Mouse (Mus musculus) heart, embryonic 11.5 days (tissue): ENCODE measurements around the gene Gm20532. TPM values are rescaled to one million over a fixed set of nuclear protein-coding genes. Genes with fewer than 3 reads are reported as not detected.

Source experiments
- ATAC-seq: fragments of 200-750 bp; cut with Nextera tagmentation; replicated peaks from 2 replicates; pipeline ENCODE4 v1.8.0; 2017; ENCODE audit warnings: moderate library complexity; ENCODE audit not compliant: insufficient number of reproducible peaks, low FRiP score, low TSS enrichment
- H3K27ac ChIP-seq: fragments of 300-500 bp; sonication (generic); 2 replicates; pipeline ENCODE4 v1.5.1; 2014; ENCODE audit warnings: mild to moderate bottlenecking, low read depth, low read length
- H3K27me3 ChIP-seq: fragments of 300-500 bp; sonication (generic); 2 replicates; pipeline ENCODE4 v1.6.1; 2014; ENCODE audit warnings: mild to moderate bottlenecking, low read length, mixed read lengths; ENCODE audit not compliant: control insufficient read depth, insufficient read depth
- H3K36me3 ChIP-seq: fragments of 300-500 bp; sonication (generic); 2 replicates; pipeline ENCODE4 v1.6.1; 2014; ENCODE audit warnings: mild to moderate bottlenecking, low read length, moderate library complexity, mixed read lengths; ENCODE audit not compliant: control insufficient read depth, insufficient read depth
- H3K4me1 ChIP-seq: fragments of 300-500 bp; sonication (generic); 2 replicates; pipeline ENCODE4 v1.6.1; 2014; ENCODE audit warnings: low read length; ENCODE audit not compliant: control insufficient read depth, insufficient read depth
- H3K4me2 ChIP-seq: fragments of 300-500 bp; sonication (generic); 2 replicates; pipeline ENCODE4 v1.6.1; 2014; ENCODE audit warnings: mild to moderate bottlenecking, moderate library complexity
- H3K4me3 ChIP-seq: fragments of 300-500 bp; sonication (generic); 2 replicates; pipeline ENCODE4 v1.5.1; 2014; ENCODE audit warnings: low read depth, low read length
- H3K9ac ChIP-seq: fragments of 300-500 bp; sonication (generic); 2 replicates; pipeline ENCODE4 v1.6.1; 2014; ENCODE audit warnings: mild to moderate bottlenecking, low read depth, low read length, moderate library complexity
- H3K9me3 ChIP-seq: fragments of 300-500 bp; sonication (generic); replicated peaks from 2 replicates; pipeline ENCODE4 v1.6.1; 2016; ENCODE audit warnings: low read length; ENCODE audit not compliant: control insufficient read depth
- WGBS: fragments of 180-500 bp; shearing (Covaris S2); extraction: QIAGEN DNeasy Blood & Tissue Kit; methylation state at CpG from one replicate; pipeline ENCODE4 v1.1.7; 2014; ENCODE audit not compliant: insufficient replicate concordance; 5-methylcytosine and 5-hydroxymethylcytosine counted together
- polyA plus RNA-seq: library from polyadenylated mRNA; unstranded; fragments of >200 nt; fragmentation: Nextera tagmentation; extraction: Ambion mirVana; gene quantifications from 2 replicates; pipeline ENCODE4 v1.2.1, GENCODE M21; 2014

The Gm20532 gene
- polyA plus RNA-seq, 1 experiment from 2014 or later, result not detected

GRCm38 (mm10) chr2:26594022-26594346, 7.5 kb downstream of the Gm20532 start:
- H3K27ac ChIP-seq, result no peak overlapping the region

DNA sequence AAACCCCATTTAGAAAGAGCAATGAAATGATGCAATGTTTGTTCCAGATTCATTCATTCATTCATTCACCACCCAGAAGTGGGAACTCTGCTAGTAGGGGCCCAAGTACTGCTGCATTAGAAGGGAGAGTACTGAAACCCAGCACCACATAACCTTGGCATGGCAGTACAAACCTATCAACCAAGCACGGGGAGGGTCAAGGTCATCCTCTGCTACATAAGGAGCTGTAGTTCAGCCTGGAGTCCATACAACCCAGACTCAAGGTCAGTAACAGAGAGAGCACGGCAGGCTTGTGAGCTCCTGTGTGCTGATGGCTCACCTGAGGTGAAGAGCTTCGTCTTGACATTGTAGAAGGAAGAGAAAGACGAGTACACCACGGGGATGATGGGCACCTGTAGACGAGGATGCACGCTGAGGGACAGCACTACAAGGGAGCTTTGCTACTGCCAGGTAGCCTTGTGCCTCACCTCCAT, 8.1 kb downstream of the Gm20532 start:
- Histone ChIP-seq H3K4me1 (0 out of 2 replicates have a peak, but pooled peaks cover 2% of the 10 kb centered on the region), H3K27me3 (no peaks in the 10 kb centered on the region), H3K4me2 (no peak overlapping the region), H3K9ac (no peak overlapping the region), H3K4me3 (no peak overlapping the region), H3K36me3 (peaks cover 7% of the 10 kb centered on the region), H3K9me3 (no peaks in the 10 kb centered on the region), H3K27ac (no peak overlapping the region)
- 0 out of 2 replicates have a peak, but pooled peaks have one; percentile 1 for ATAC-seq
- 74% methylated on average over 7 of the region's 7 CpGs for WGBS

More at GRCm38 (mm10) chr2:26594022-26594346, 7.5 kb downstream of the Gm20532 start:
- Histone ChIP-seq H3K9me3 (no peaks in the 10 kb centered on the region), H3K4me3 (no peak overlapping the region), H3K27me3 (no peaks in the 10 kb centered on the region), H3K4me2 (no peak overlapping the region), H3K36me3 (peaks cover 7% of the 10 kb centered on the region), H3K9ac (no peak overlapping the region), H3K4me1 (peaks cover 3% of the 10 kb centered on the region; the same call in 1 of the 2 replicates)
- ATAC-seq, result no peak
- 52% methylated on average over 9 of the region's 9 CpGs for WGBS

GRCm38 (mm10) chr2:26594934-26595724, 8.7 kb downstream of the Gm20532 start:
- H3K27ac ChIP-seq, result no peak overlapping the region
- H3K9ac ChIP-seq, result no peak overlapping the region
- H3K9me3 ChIP-seq, result no peaks in the 10 kb centered on the region
- no peaks in the 10 kb centered on the region for H3K27me3 ChIP-seq
- 62% methylated on average over 6 of the region's 6 CpGs for WGBS
- peaks cover 7% of the 10 kb centered on the region for H3K36me3 ChIP-seq
- no peak overlapping the region for H3K4me3 ChIP-seq
- ATAC-seq, result peak; percentile 18; the same call in 1 of the 2 replicates
- H3K4me1 ChIP-seq, result no peaks in the 10 kb centered on the region
- H3K4me2 ChIP-seq, result no peak overlapping the region

GRCm38 (mm10) chr2:26595725-26596435, 9.4 kb downstream of the Gm20532 start:
- 0 out of 2 replicates have a peak, but pooled peaks have one; percentile 6 for ATAC-seq
- Histone ChIP-seq H3K9ac (no peak overlapping the region), H3K27ac (no peak overlapping the region)

DNA sequence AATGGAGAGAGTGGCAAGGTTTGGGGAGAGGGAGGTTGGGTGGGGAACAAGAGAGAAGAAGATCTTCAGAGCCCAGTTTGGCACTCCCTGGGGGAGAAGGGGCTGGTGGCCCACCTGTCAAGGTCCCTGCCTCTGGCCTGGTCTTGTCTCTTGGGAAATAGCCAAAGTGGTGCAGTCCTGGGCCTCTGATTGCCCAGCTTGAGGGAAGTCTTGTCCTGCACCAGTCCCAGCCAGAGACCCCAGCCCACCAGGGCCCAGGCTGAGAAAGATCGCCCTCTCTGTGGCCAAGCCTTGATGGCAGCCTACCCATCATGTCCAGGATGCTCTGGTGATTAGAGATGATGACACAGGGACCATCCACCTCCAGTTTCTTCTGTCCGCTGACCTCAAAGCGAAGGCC, 10.5 kb downstream of the Gm20532 start:
- H3K4me1 ChIP-seq, result no peaks in the 10 kb centered on the region
- H3K9me3 ChIP-seq, result no peaks in the 10 kb centered on the region
- no peak overlapping the region for H3K4me2 ChIP-seq
- H3K27ac ChIP-seq, result no peak overlapping the region
- H3K27me3 ChIP-seq, result no peaks in the 10 kb centered on the region
- peaks cover 7% of the 10 kb centered on the region; the same call in 1 of the 2 replicates for H3K36me3 ChIP-seq
- H3K9ac ChIP-seq, result no peak overlapping the region
- 80% methylated on average over 3 of the region's 3 CpGs for WGBS
- no peak overlapping the region for H3K4me3 ChIP-seq
- ATAC-seq, result no peak

More at GRCm38 (mm10) chr2:26595725-26596435, 9.4 kb downstream of the Gm20532 start:
- H3K27me3 ChIP-seq, result no peaks in the 10 kb centered on the region
- 78% methylated on average over 11 of the region's 11 CpGs for WGBS
- no peaks in the 10 kb centered on the region for H3K9me3 ChIP-seq
- no peak overlapping the region for H3K4me3 ChIP-seq
- peaks cover 7% of the 10 kb centered on the region for H3K36me3 ChIP-seq
- H3K4me2 ChIP-seq, result no peak overlapping the region
- H3K4me1 ChIP-seq, result no peaks in the 10 kb centered on the region

DNA sequence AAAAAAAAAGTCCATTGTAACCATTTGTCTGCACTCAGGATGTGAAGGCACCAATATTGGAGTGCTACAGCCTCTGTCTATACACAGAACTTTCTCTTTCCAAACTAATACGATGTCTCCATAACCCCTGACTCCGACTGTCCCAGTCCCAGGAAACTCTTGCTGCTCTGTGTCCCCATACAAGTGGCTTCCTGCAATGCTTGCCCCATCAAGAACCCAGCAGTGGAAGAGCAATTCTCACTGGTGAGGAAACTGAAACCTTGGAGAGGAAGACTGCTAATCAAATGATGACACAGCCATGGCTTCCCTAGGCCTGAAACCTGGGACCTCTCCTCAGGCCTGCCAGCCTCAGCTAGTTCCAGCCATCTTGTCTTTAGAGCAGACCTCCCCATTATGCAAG, 11.4 kb downstream of the Gm20532 start:
- WGBS, result 84% methylated on average over 2 of the region's 2 CpGs
- no peak overlapping the region for H3K4me3 ChIP-seq
- H3K4me2 ChIP-seq, result no peak overlapping the region
- H3K27ac ChIP-seq, result no peak overlapping the region
- no peaks in the 10 kb centered on the region for H3K9me3 ChIP-seq
- no peak for ATAC-seq
- no peaks in the 10 kb centered on the region for H3K27me3 ChIP-seq
- peaks cover under 1% of the 10 kb centered on the region; the same call in 1 of the 2 replicates for H3K4me1 ChIP-seq
- no peak overlapping the region for H3K9ac ChIP-seq
- H3K36me3 ChIP-seq, result peaks cover 7% of the 10 kb centered on the region; the same call in 1 of the 2 replicates

DNA sequence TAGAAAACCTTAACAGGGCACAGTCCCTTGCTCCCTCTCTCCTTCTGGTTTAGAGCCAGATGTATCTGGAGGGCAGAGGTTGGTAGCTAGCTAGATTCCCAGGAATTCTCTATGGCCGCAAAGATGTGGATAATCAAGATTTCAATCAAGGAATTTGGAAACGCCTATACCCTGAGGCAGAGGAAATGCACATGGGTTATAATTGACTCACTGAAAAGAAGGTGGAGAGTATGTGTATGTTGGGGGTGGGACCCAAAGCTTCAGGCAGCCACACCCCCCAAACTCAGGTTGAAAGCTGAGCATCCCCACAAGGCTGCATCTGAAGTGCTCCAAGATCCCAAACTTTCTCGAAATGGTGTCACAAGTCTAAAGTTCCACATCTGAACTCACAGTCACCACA, 12.0 kb downstream of the Gm20532 start:
- 0 out of 2 replicates have a peak, but pooled peaks cover 5% of the 10 kb centered on the region for H3K36me3 ChIP-seq
- H3K9me3 ChIP-seq, result no peaks in the 10 kb centered on the region
- H3K4me2 ChIP-seq, result no peak overlapping the region
- no peak overlapping the region for H3K4me3 ChIP-seq
- 67% methylated on average over 3 of the region's 3 CpGs for WGBS
- H3K27me3 ChIP-seq, result no peaks in the 10 kb centered on the region
- no peak for ATAC-seq
- peaks cover 5% of the 10 kb centered on the region; the same call in 1 of the 2 replicates for H3K4me1 ChIP-seq
- H3K9ac ChIP-seq, result no peak overlapping the region
- no peak overlapping the region for H3K27ac ChIP-seq

DNA sequence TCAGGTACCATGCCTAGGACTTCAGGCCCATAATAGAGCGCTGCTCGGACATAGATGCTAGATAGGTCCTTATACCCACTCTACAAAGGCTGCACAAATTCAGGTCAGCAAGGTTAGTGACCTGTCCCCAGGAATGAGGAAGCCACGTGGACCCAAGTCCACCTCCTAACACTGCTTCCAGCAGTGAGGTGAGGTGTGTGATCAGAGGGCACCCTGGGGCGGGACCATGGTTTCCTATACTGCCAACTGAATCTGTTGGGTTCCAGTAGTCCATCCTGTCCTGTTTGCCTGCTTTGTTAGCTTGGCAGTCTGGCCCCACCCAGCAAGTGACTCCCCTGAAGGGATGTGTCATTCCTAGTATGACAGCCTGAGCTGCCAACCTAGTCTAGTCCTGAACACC, 13.5 kb downstream of the Gm20532 start:
- 89% methylated on average over 4 of the region's 4 CpGs for WGBS
- Histone ChIP-seq H3K9me3 (no peaks in the 10 kb centered on the region), H3K4me1 (peaks cover 5% of the 10 kb centered on the region; the same call in 1 of the 2 replicates), H3K4me2 (no peak overlapping the region), H3K27me3 (no peaks in the 10 kb centered on the region), H3K9ac (no peak overlapping the region), H3K4me3 (no peak overlapping the region), H3K27ac (no peak overlapping the region), H3K36me3 (0 out of 2 replicates have a peak, but pooled peaks cover 3% of the 10 kb centered on the region)
- no peak for ATAC-seq
